Mouse (Mus musculus) hindbrain, postnatal 0 days (tissue): ENCODE data around the gene Abcb8. TPM values are rescaled to one million over a fixed set of nuclear protein-coding genes. Genes with fewer than 3 reads are reported as not detected.

Source experiments
- ATAC-seq: fragments of 200-750 bp; cut with Nextera tagmentation; 2 replicates; pipeline ENCODE4 v1.8.0; 2017; ENCODE audit warnings: mild to moderate bottlenecking, moderate TSS enrichment, moderate library complexity
- DNase-seq: peaks from one replicate; pipeline ENCODE4 v3.0.0-alpha.2; 2015; ENCODE audit warnings: low spot score
- H3K27ac ChIP-seq: fragments of 300-500 bp; sonication (generic); 2 replicates; pipeline ENCODE4 v1.5.1; 2014; ENCODE audit warnings: mild to moderate bottlenecking
- H3K27me3 ChIP-seq: fragments of 300-500 bp; sonication (generic); 2 replicates; pipeline ENCODE4 v1.6.1; 2014; ENCODE audit warnings: low read length, mixed read lengths; ENCODE audit not compliant: insufficient read depth
- H3K36me3 ChIP-seq: fragments of 300-500 bp; sonication (generic); 2 replicates; pipeline ENCODE4 v1.6.1; 2014; ENCODE audit warnings: low read length, mixed read lengths; ENCODE audit not compliant: insufficient read depth
- H3K4me1 ChIP-seq: fragments of 300-500 bp; sonication (generic); 2 replicates; pipeline ENCODE4 v1.6.1; 2014; ENCODE audit warnings: antibody characterized with exemption, low read length, mixed read lengths; ENCODE audit not compliant: insufficient read depth
- H3K4me2 ChIP-seq: fragments of 300-500 bp; sonication (generic); 2 replicates; pipeline ENCODE4 v1.6.1; 2014; ENCODE audit warnings: low read depth, mild to moderate bottlenecking, low read length, moderate library complexity, mixed read lengths
- H3K4me3 ChIP-seq: fragments of 300-500 bp; sonication (generic); 2 replicates; pipeline ENCODE4 v1.5.1; 2014; ENCODE audit warnings: low read length
- H3K9ac ChIP-seq: fragments of 300-500 bp; sonication (generic); replicated peaks from 2 replicates; pipeline ENCODE4 v1.6.1; 2014; ENCODE audit warnings: mild to moderate bottlenecking, low read length, moderate library complexity, mixed read lengths
- H3K9me3 ChIP-seq: fragments of 300-500 bp; sonication (generic); 2 replicates; pipeline ENCODE4 v1.6.1; 2016; ENCODE audit warnings: low read length, mixed read lengths
- CTCF ChIP-seq: IDR thresholded peaks from 2 replicates; pipeline ENCODE4 v1.5.1; 2016; ENCODE audit warnings: antibody characterized with exemption, control low read depth, low read depth
- WGBS: fragments of 180-500 bp; shearing (Covaris S2); extraction: QIAGEN DNeasy Blood & Tissue Kit; methylation state at CpG from one replicate; pipeline ENCODE4 v1.1.7; 2014; 5-methylcytosine and 5-hydroxymethylcytosine counted together
- polyA plus RNA-seq: library from polyadenylated mRNA; unstranded; fragments of >200 nt; fragmentation: Nextera tagmentation; extraction: Ambion mirVana; gene quantifications from 2 replicates; pipeline ENCODE4 v1.2.1, GENCODE M21; 2015
- total RNA-seq: library from RNA; depleted of rRNA; stranded (reverse); fragments of >200 nt; gene quantifications from 2 replicates; pipeline ENCODE4 v1.2.3, GENCODE M21; 2014

The Abcb8 gene
- total and polyA plus RNA-seq, 2 experiments from 2014 or later = 43.5 to 90.6 TPM

- Histone ChIP-seq H3K4me2 (peak overlapping the region; percentile 87), H3K9me3 (no peaks in the 10 kb centered on the region), H3K4me3 (peak overlapping the region; percentile 68; the same call in 1 of the 2 replicates), H3K36me3 (peaks cover 10% of the 10 kb centered on the region; the same call in 1 of the 2 replicates), H3K4me1 (peaks cover 12% of the 10 kb centered on the region), H3K27me3 (no peaks in the 10 kb centered on the region), H3K27ac (no peak overlapping the region), H3K9ac (no peak overlapping the region)
- no peak for DNase-seq
- no peak for ATAC-seq
- TF ChIP-seq CTCF = no peak
- 15% methylated on average over 9 of the region's 9 CpGs for WGBS
Observed at GRCm38 (mm10) chr5:24426556-24427284, 33.3 kb downstream of the Abcb8 start.

GRCm38 (mm10) chr5:24427285-24427633 is 33.8 kb downstream of the Abcb8 start:
- no peaks in the 10 kb centered on the region for H3K27me3 ChIP-seq
- peak overlapping the region; percentile 87; the same call in 1 of the 2 replicates for H3K4me2 ChIP-seq
- peaks cover 16% of the 10 kb centered on the region; the same call in 1 of the 2 replicates for H3K36me3 ChIP-seq
- ATAC-seq (no peak), DNase-seq (no peak)
- no peak overlapping the region; the same call in 1 of the 2 replicates for H3K27ac ChIP-seq
- H3K9me3 ChIP-seq = no peaks in the 10 kb centered on the region
- no peak overlapping the region for H3K9ac ChIP-seq
- TF ChIP-seq CTCF = no peak
- H3K4me3 ChIP-seq = no peak overlapping the region
- 22% methylated on average over 12 of the region's 12 CpGs for WGBS
- H3K4me1 ChIP-seq = peaks cover 12% of the 10 kb centered on the region

- Histone ChIP-seq H3K9me3 (no peaks in the 10 kb centered on the region), H3K4me3 (no peak overlapping the region), H3K4me1 (peaks cover 5% of the 10 kb centered on the region; the same call in 1 of the 2 replicates), H3K27ac (no peak overlapping the region), H3K36me3 (peaks cover 23% of the 10 kb centered on the region; the same call in 1 of the 2 replicates), H3K27me3 (no peaks in the 10 kb centered on the region), H3K4me2 (peak overlapping the region; percentile 31), H3K9ac (no peak overlapping the region)
- DNase-seq (no peak), ATAC-seq (no peak)
- TF ChIP-seq CTCF = no peak
- 12% methylated on average over 15 of the region's 15 CpGs for WGBS
Observed at GRCm38 (mm10) chr5:24427981-24428402, 34.5 kb downstream of the Abcb8 start.

GRCm38 (mm10) chr5:24428596-24428995 is 35.1 kb downstream of the Abcb8 start:
- Histone ChIP-seq H3K4me2 (peak overlapping the region; percentile 31), H3K9ac (no peak overlapping the region), H3K27me3 (no peaks in the 10 kb centered on the region), H3K4me1 (peaks cover 5% of the 10 kb centered on the region; the same call in 1 of the 2 replicates), H3K4me3 (no peak overlapping the region), H3K9me3 (no peaks in the 10 kb centered on the region), H3K27ac (no peak overlapping the region), H3K36me3 (peaks cover 26% of the 10 kb centered on the region; the same call in 1 of the 2 replicates)
- DNase-seq = no peak
- no peak for ATAC-seq
- 22% methylated on average over 9 of the region's 9 CpGs for WGBS
- TF ChIP-seq CTCF = no peak

- no peak for DNase-seq
- TF ChIP-seq CTCF = no peak
Observed at GRCm38 (mm10) chr5:24433993-24434392, 40.5 kb downstream of the Abcb8 start.

GRCm38 (mm10) chr5:24441187-24441586 is 47.7 kb downstream of the Abcb8 start:
- Histone ChIP-seq H3K27ac (no peak overlapping the region), H3K4me1 (peaks cover 10% of the 10 kb centered on the region), H3K9ac (no peak overlapping the region), H3K9me3 (no peaks in the 10 kb centered on the region), H3K4me2 (no peak overlapping the region), H3K27me3 (no peaks in the 10 kb centered on the region), H3K4me3 (no peak overlapping the region), H3K36me3 (peaks cover 32% of the 10 kb centered on the region)
- TF ChIP-seq CTCF = no peak
- DNase-seq (no peak), ATAC-seq (no peak)
- WGBS = 90% methylated on average over 8 of the region's 8 CpGs

More at GRCm38 (mm10) chr5:24433993-24434392, 40.5 kb downstream of the Abcb8 start:
- no peaks in the 10 kb centered on the region for H3K4me1 ChIP-seq
- no peak overlapping the region for H3K9ac ChIP-seq
- peaks cover 30% of the 10 kb centered on the region for H3K36me3 ChIP-seq
- H3K9me3 ChIP-seq = no peaks in the 10 kb centered on the region
- H3K4me3 ChIP-seq = no peak overlapping the region
- no peak for ATAC-seq
- 91% methylated on average over 8 of the region's 8 CpGs for WGBS
- H3K4me2 ChIP-seq = no peak overlapping the region
- H3K27ac ChIP-seq = no peak overlapping the region
- H3K27me3 ChIP-seq = no peaks in the 10 kb centered on the region

GRCm38 (mm10) chr5:24442029-24442428 is 48.6 kb downstream of the Abcb8 start:
- no peak overlapping the region for H3K4me2 ChIP-seq
- no peak overlapping the region for H3K4me3 ChIP-seq
- H3K27me3 ChIP-seq = no peaks in the 10 kb centered on the region
- TF ChIP-seq CTCF = no peak
- DNase-seq (no peak), ATAC-seq (no peak)
- no peak overlapping the region for H3K27ac ChIP-seq
- no peaks in the 10 kb centered on the region for H3K9me3 ChIP-seq
- WGBS = 79% methylated on average over 9 of the region's 9 CpGs
- peaks cover 32% of the 10 kb centered on the region for H3K36me3 ChIP-seq
- peaks cover 10% of the 10 kb centered on the region for H3K4me1 ChIP-seq
- no peak overlapping the region for H3K9ac ChIP-seq
